Mouse (Mus musculus): Measurements from ENCODE around the gene Cnst.

DNA sequence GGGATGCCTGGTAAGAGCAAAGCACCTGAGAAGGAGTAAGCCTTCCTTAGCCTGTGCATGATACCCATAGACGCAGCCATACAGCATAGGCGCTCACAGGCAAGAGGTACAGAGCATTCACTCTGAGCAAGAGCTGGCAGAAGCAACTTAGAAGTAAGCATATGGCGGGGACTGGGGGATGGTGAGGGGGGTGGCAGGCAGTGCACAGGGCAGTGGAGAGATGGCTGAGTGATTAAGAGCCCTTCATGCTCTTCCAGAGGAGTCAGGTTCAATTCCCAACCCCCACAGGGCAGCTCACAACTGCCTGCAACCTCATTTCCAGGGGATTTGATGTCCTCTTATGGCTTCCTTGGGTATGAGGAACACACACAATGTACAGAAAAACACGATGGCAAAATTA lies 17.0 kb downstream of the Cnst start:
- TF ChIP-seq CTCF (IDR thresholded peaks at IDR 0.05; ENCODE audit: borderline replicate concordance, insufficient read depth, low read depth, low read length) = no peak
- no peak for TF ChIP-seq POLR2A (IDR thresholded peaks at IDR 0.05; ENCODE audit: borderline replicate concordance, insufficient read depth, low read length)

Measured in cerebellum, adult 2 months (tissue).